Mouse (Mus musculus) gonadal fat pad, adult 2 months (tissue): Measurements from ENCODE around the gene Syf2. TPM values are rescaled to one million over a fixed set of nuclear protein-coding genes. Genes with fewer than 3 reads are reported as not detected.

Source experiments
- DNase-seq: peaks from one replicate; pipeline ENCODE4 v3.0.0-alpha.2; 2012; ENCODE audit warnings: low read depth
- polyA plus RNA-seq: library from polyadenylated mRNA; depleted of rRNA; stranded (reverse); fragments of >200 nt; gene quantifications from 2 replicates; pipeline ENCODE4 v1.2.3, GENCODE M21; 2012; rRNA removed

The Syf2 gene
- polyA plus RNA-seq, 1 experiment = 23.6 TPM

- peak; percentile 40 for DNase-seq
Measured at GRCm38 (mm10) chr4:134975261-134975928, 44.7 kb downstream of the Syf2 start.

- DNase-seq = no peak
Measured at GRCm38 (mm10) chr4:134975929-134976308, 45.2 kb downstream of the Syf2 start.

- DNase-seq = no peak
Measured at GRCm38 (mm10) chr4:134978930-134979329, 48.2 kb downstream of the Syf2 start.

- no peak for DNase-seq
Measured at GRCm38 (mm10) chr4:134981959-134982431, 51.3 kb downstream of the Syf2 start.

GRCm38 (mm10) chr4:134983136-134983535 is 52.4 kb downstream of the Syf2 start:
- no peak for DNase-seq

GRCm38 (mm10) chr4:134984555-134984954 is 53.9 kb downstream of the Syf2 start:
- DNase-seq = no peak

- no peak for DNase-seq
Measured at GRCm38 (mm10) chr4:134985626-134986335, 55.1 kb downstream of the Syf2 start.

GRCm38 (mm10) chr4:134986336-134986635 is 55.6 kb downstream of the Syf2 start:
- DNase-seq = no peak

GRCm38 (mm10) chr4:134986963-134987362 is 56.3 kb downstream of the Syf2 start:
- DNase-seq = no peak

Other genes with a start within 250 kb of the Syf2 start
- 5.7 and 8.0 TPM in 2 replicates for gene Man1c1, start 226.6 kb upstream of the Syf2 start, polyA plus RNA-seq
- gene Ldlrap1, start 162.9 kb upstream of the Syf2 start, polyA plus RNA-seq = 13.7 and 17.2 TPM in 2 replicates
- 14.9 and 18.5 TPM in 2 replicates for gene Maco1, start 77.6 kb upstream of the Syf2 start, polyA plus RNA-seq
- gene Rhd, start 66.4 kb upstream of the Syf2 start, polyA plus RNA-seq = 0.13 and 0.22 TPM in 2 replicates
- gene Tmem50a, start 15.9 kb upstream of the Syf2 start, polyA plus RNA-seq = 130 and 139 TPM in 2 replicates
- 412 and 485 TPM in 2 replicates for gene Rsrp1, start 7.3 kb upstream of the Syf2 start, polyA plus RNA-seq
- gene Runx3, start 189.8 kb downstream of the Syf2 start, polyA plus RNA-seq = 0.22 and 0.58 TPM in 2 replicates